Mouse (Mus musculus): Measurements from ENCODE around the gene Gm10563. TPM values are rescaled to one million over a fixed set of nuclear protein-coding genes. Genes with fewer than 3 reads are reported as not detected.

Gm10563 gene
- polyA plus RNA-seq, 1 experiment from 2014 or later, result not detected

DNA sequence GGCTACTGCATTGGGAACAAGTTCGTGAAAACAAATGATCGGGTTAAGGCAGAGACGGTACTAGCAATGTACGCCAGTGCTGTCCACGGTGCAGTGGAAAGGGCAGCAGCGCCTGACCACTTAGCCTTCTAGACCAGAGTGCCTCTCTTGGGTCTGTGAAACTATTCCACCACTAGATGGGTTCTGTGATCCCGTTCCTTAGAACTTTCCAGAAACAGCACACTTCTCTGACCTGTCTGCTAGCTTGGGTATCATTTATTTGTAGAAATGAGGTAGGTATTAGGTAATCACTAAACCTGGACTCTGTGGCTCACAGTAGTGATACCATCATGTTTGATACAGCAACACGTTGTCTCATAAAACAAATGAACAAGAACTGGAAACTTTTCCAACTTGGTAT lies 78.7 kb downstream of the Gm10563 start:
- no peak overlapping the region for H3K9ac ChIP-seq (replicated peaks; ENCODE audit: low read depth, low read length)
- H3K4me2 ChIP-seq (ENCODE audit: low read depth, low read length), result no peak overlapping the region
- H3K4me1 ChIP-seq (ENCODE audit: control insufficient read depth, insufficient read depth, low read length), result peaks cover 17% of the 10 kb centered on the region
- H3K36me3 ChIP-seq (ENCODE audit: control insufficient read depth, insufficient read depth, low read length), result no peaks in the 10 kb centered on the region
- WGBS, result 83% methylated on average over 8 of the region's 8 CpGs
- no peaks in the 10 kb centered on the region for H3K27me3 ChIP-seq (ENCODE audit: control insufficient read depth, insufficient read depth, low read length)
- no peak for ATAC-seq (ENCODE audit: low read depth)
- H3K4me3 ChIP-seq (ENCODE audit: low read depth, low read length), result no peak overlapping the region
- no peaks in the 10 kb centered on the region for H3K9me3 ChIP-seq (ENCODE audit: control insufficient read depth, low read length)
- H3K27ac ChIP-seq (ENCODE audit: low read depth, low read length), result no peak overlapping the region

Other genes starting within 250 kb of the Gm10563 start
- 0.13 and 0.41 TPM in 2 replicates for gene Gabrd, start 247.3 kb downstream of the Gm10563 start, polyA plus RNA-seq (2014; fragmentation: Nextera tagmentation; extraction: Ambion mirVana)
- 4.5 and 4.8 TPM in 2 replicates for gene Cfap74, start 236.2 kb downstream of the Gm10563 start, polyA plus RNA-seq (2014; fragmentation: Nextera tagmentation; extraction: Ambion mirVana)
- not detected in 2 replicates for gene Tmem52, start 176.3 kb downstream of the Gm10563 start, polyA plus RNA-seq (2014; fragmentation: Nextera tagmentation; extraction: Ambion mirVana)
- gene Gnb1, start 154.0 kb downstream of the Gm10563 start, polyA plus RNA-seq (2014; fragmentation: Nextera tagmentation; extraction: Ambion mirVana), result 1,136 and 1,158 TPM in 2 replicates
- gene Nadk, start 83.0 kb downstream of the Gm10563 start, polyA plus RNA-seq (2014; fragmentation: Nextera tagmentation; extraction: Ambion mirVana), result 79.1 and 93.0 TPM in 2 replicates
- gene Slc35e2, start 44.0 kb downstream of the Gm10563 start, polyA plus RNA-seq (2014; fragmentation: Nextera tagmentation; extraction: Ambion mirVana), result 21.0 and 21.4 TPM in 2 replicates
- 46.7 and 54.1 TPM in 2 replicates for gene Cdk11b, start 20.6 kb downstream of the Gm10563 start, polyA plus RNA-seq (2014; fragmentation: Nextera tagmentation; extraction: Ambion mirVana)
- gene Mmp23, start 8.0 kb upstream of the Gm10563 start, polyA plus RNA-seq (2014; fragmentation: Nextera tagmentation; extraction: Ambion mirVana), result 1.3 and 6.6 TPM in 2 replicates
- gene Mib2, start 23.8 kb upstream of the Gm10563 start, polyA plus RNA-seq (2014; fragmentation: Nextera tagmentation; extraction: Ambion mirVana), result 35.5 and 36.8 TPM in 2 replicates
- 8.5 and 10.4 TPM in 2 replicates for gene Fndc10, start 48.9 kb upstream of the Gm10563 start, polyA plus RNA-seq (2014; fragmentation: Nextera tagmentation; extraction: Ambion mirVana)
- gene Ssu72, start 59.4 kb upstream of the Gm10563 start, polyA plus RNA-seq (2014; fragmentation: Nextera tagmentation; extraction: Ambion mirVana), result 172 and 179 TPM in 2 replicates
- gene Tmem240, start 89.4 kb upstream of the Gm10563 start, polyA plus RNA-seq (2014; fragmentation: Nextera tagmentation; extraction: Ambion mirVana), result 6.8 and 9.6 TPM in 2 replicates
- 82.6 and 85.0 TPM in 2 replicates for gene Atad3a, start 115.7 kb upstream of the Gm10563 start, polyA plus RNA-seq (2014; fragmentation: Nextera tagmentation; extraction: Ambion mirVana)
- gene Vwa1, start 129.3 kb upstream of the Gm10563 start, polyA plus RNA-seq (2014; fragmentation: Nextera tagmentation; extraction: Ambion mirVana), result 17.4 and 23.1 TPM in 2 replicates
- 0.92 and 1.2 TPM in 2 replicates for gene Tmem88b, start 140.5 kb upstream of the Gm10563 start, polyA plus RNA-seq (2014; fragmentation: Nextera tagmentation; extraction: Ambion mirVana)
- gene Ankrd65, start 145.0 kb upstream of the Gm10563 start, polyA plus RNA-seq (2014; fragmentation: Nextera tagmentation; extraction: Ambion mirVana), result not detected in 2 replicates
- gene Mrpl20, start 157.5 kb upstream of the Gm10563 start, polyA plus RNA-seq (2014; fragmentation: Nextera tagmentation; extraction: Ambion mirVana), result 258 and 275 TPM in 2 replicates
- 153 and 173 TPM in 2 replicates for gene Ccnl2, start 167.1 kb upstream of the Gm10563 start, polyA plus RNA-seq (2014; fragmentation: Nextera tagmentation; extraction: Ambion mirVana)
- 120 and 127 TPM in 2 replicates for gene Aurkaip1, start 185.9 kb upstream of the Gm10563 start, polyA plus RNA-seq (2014; fragmentation: Nextera tagmentation; extraction: Ambion mirVana)
- gene Mxra8, start 194.3 kb upstream of the Gm10563 start, polyA plus RNA-seq (2014; fragmentation: Nextera tagmentation; extraction: Ambion mirVana), result 9.6 and 24.0 TPM in 2 replicates
- gene Dvl1, start 202.0 kb upstream of the Gm10563 start, polyA plus RNA-seq (2014; fragmentation: Nextera tagmentation; extraction: Ambion mirVana), result 14.0 and 16.1 TPM in 2 replicates
- 0.45 and 0.47 TPM in 2 replicates for gene Tas1r3, start 218.0 kb upstream of the Gm10563 start, polyA plus RNA-seq (2014; fragmentation: Nextera tagmentation; extraction: Ambion mirVana)
- 31.4 and 31.8 TPM in 2 replicates for gene Cptp, start 224.0 kb upstream of the Gm10563 start, polyA plus RNA-seq (2014; fragmentation: Nextera tagmentation; extraction: Ambion mirVana)
- gene Ints11, start 224.1 kb upstream of the Gm10563 start, polyA plus RNA-seq (2014; fragmentation: Nextera tagmentation; extraction: Ambion mirVana), result 74.9 and 75.8 TPM in 2 replicates
- 53.4 and 57.4 TPM in 2 replicates for gene Pusl1, start 246.4 kb upstream of the Gm10563 start, polyA plus RNA-seq (2014; fragmentation: Nextera tagmentation; extraction: Ambion mirVana)
- 67.8 and 76.7 TPM in 2 replicates for gene Acap3, start 246.4 kb upstream of the Gm10563 start, polyA plus RNA-seq (2014; fragmentation: Nextera tagmentation; extraction: Ambion mirVana)